Mouse (Mus musculus): ENCODE measurements around the gene Palm2. TPM values are rescaled to one million over a fixed set of nuclear protein-coding genes. Genes with fewer than 3 reads are reported as not detected.

The Palm2 gene
- polyA plus RNA-seq, 1 experiment = 0.95 TPM

DNA sequence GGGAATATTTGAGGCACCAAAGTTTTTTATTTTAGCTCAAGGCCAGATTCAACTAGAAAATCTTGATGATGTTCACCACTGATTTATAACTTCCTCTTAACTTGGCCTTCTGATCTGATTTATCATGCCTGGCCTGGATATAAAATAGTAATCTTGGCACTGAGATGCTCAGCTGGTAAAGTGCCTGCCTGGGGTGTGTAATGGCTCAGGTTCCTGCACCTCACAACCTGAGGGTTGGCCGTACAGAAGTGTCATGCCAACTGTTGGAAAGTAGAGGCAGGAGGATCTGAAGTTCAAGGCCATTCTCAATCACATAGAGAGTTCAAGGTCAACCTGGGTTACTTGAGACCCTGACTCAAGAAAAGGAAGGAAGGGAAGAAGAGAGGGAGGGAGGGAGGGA lies 191.3 kb downstream of the Palm2 start:
- TF ChIP-seq CTCF (IDR thresholded peaks at IDR 0.05; ENCODE audit: low read depth, low read length) = no peak
- no peak for TF ChIP-seq POLR2A (IDR thresholded peaks at IDR 0.05; ENCODE audit: borderline replicate concordance, low read depth, low read length)
- no peaks in the 10 kb centered on the region for H3K4me1 ChIP-seq (ENCODE audit: control insufficient read depth, insufficient read depth, low read length)
- H3K27ac ChIP-seq (ENCODE audit: insufficient read depth, low read depth, low read length) = no peak overlapping the region
- H3K4me3 ChIP-seq (ENCODE audit: insufficient read depth, low read length) = no peak overlapping the region

DNA sequence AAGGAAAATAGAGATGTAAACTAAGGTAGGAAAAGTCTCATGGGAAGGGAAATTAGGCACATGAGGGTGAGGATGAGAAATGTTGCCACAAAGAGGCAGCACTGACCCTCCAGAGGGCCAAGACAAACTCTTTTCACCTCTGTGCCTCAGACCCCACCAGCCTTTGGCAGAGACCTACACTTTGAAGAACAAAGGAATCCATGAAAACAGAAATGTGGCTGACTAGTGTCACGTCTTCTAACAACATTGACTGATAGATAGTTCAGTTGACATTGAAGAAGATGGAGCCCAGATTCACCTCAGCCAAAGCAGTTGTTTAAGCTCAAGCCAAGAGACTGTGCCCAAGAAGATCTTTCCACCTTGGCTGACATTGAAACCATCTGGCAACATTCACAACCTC lies 191.7 kb downstream of the Palm2 start:
- Histone ChIP-seq H3K4me1 (ENCODE audit: control insufficient read depth, insufficient read depth, low read length) (no peaks in the 10 kb centered on the region), H3K4me3 (ENCODE audit: insufficient read depth, low read length) (no peak overlapping the region), H3K27ac (ENCODE audit: insufficient read depth, low read depth, low read length) (no peak overlapping the region)
- TF ChIP-seq POLR2A (IDR thresholded peaks at IDR 0.05; ENCODE audit: borderline replicate concordance, low read depth, low read length) (no peak), CTCF (IDR thresholded peaks at IDR 0.05; ENCODE audit: low read depth, low read length) (no peak)

DNA sequence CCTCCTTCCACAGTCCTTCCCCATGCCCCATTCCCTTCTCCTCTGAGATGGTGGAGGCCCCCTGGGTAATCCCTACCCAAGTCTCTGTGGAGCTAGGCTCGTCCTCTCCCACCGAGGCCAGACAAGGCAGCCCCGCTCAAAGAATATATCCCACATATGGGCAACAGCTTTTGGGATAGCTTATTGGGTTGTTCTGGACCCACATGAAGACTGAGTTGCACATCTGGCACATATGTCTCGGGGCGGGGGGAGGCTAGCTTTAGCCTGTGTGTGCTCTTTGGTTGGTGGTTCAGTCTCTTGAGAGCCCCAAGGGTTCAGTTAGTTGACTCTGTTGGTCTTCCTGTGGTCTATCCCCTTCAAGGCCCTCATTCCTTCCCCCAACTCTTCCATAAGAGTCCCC lies 192.9 kb downstream of the Palm2 start:
- H3K4me1 ChIP-seq (ENCODE audit: control insufficient read depth, insufficient read depth, low read length) = no peaks in the 10 kb centered on the region
- H3K4me3 ChIP-seq (ENCODE audit: insufficient read depth, low read length) = no peak overlapping the region
- H3K27ac ChIP-seq (ENCODE audit: insufficient read depth, low read depth, low read length) = no peak overlapping the region
- no peak for TF ChIP-seq CTCF (IDR thresholded peaks at IDR 0.05; ENCODE audit: low read depth, low read length)
- no peak for TF ChIP-seq POLR2A (IDR thresholded peaks at IDR 0.05; ENCODE audit: borderline replicate concordance, low read depth, low read length)

DNA sequence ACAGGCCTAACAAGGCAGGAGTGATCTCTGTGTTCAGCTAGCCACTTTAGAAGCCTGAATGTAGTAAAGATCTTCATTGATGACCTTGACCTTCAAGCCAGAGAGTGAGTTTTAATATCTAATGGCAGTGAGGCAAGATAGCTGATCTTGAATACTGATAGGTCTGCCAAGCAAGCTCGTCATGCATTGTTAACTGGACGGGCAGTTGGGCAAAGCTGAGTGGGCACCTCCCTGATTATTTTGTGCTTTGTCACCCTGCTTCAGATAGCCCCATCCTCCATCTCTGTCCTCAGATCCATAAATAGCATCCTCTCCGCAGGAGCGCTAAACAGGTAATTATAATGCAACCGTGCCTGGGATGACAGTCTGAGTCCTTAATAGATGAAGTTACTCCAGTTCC lies 198.3 kb downstream of the Palm2 start:
- no peak overlapping the region for H3K27ac ChIP-seq (ENCODE audit: insufficient read depth, low read depth, low read length)
- no peaks in the 10 kb centered on the region for H3K4me1 ChIP-seq (ENCODE audit: control insufficient read depth, insufficient read depth, low read length)
- no peak overlapping the region for H3K4me3 ChIP-seq (ENCODE audit: insufficient read depth, low read length)
- TF ChIP-seq CTCF (IDR thresholded peaks at IDR 0.05; ENCODE audit: low read depth, low read length) = no peak
- no peak for TF ChIP-seq POLR2A (IDR thresholded peaks at IDR 0.05; ENCODE audit: borderline replicate concordance, low read depth, low read length)

DNA sequence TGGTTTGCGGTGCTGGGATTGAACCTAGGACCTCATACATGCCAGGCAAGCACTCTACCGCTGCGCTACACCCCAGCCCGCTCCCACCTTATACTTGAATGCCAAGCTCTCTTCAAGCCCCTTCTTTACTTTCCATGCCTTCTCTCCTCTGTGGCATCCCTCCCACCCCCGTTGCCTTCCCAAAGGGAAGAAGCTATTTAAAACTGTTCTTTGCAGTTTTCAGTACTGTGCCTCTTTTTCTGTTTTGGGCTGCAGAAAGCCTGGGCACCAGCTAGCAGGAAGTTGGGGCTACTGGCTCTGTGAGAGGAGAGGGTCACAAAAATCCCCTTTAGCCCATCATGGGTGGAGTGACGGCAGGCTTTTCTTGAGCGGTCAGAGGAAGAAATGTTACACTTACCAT lies 199.0 kb downstream of the Palm2 start:
- TF ChIP-seq CTCF (IDR thresholded peaks at IDR 0.05; ENCODE audit: low read depth, low read length) = no peak
- TF ChIP-seq POLR2A (IDR thresholded peaks at IDR 0.05; ENCODE audit: borderline replicate concordance, low read depth, low read length) = no peak
- no peak overlapping the region for H3K4me3 ChIP-seq (ENCODE audit: insufficient read depth, low read length)
- H3K4me1 ChIP-seq (ENCODE audit: control insufficient read depth, insufficient read depth, low read length) = no peaks in the 10 kb centered on the region
- no peak overlapping the region for H3K27ac ChIP-seq (ENCODE audit: insufficient read depth, low read depth, low read length)

DNA sequence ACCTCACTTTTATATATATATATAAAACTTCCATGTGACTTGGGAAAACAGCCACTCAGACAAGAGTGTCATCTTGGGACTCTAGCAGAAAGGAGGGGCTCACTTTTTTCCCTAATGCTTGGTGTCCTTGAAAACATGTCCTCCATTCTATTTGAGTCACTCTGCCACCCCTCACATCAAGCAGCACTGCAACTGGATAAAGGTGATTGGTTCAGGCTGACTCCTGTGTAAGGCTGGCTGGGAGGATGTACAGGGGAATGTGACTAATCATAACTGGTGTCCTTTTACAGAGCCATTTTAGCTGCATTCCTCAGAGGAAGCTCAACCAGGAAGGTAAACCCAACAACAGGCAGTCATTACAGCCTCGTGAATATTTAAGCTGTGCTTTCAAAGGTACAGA lies 200.9 kb downstream of the Palm2 start:
- Histone ChIP-seq H3K4me1 (ENCODE audit: control insufficient read depth, insufficient read depth, low read length) (no peaks in the 10 kb centered on the region), H3K4me3 (ENCODE audit: insufficient read depth, low read length) (no peak overlapping the region), H3K27ac (ENCODE audit: insufficient read depth, low read depth, low read length) (no peak overlapping the region)
- TF ChIP-seq CTCF (IDR thresholded peaks at IDR 0.05; ENCODE audit: low read depth, low read length) (no peak), POLR2A (IDR thresholded peaks at IDR 0.05; ENCODE audit: borderline replicate concordance, low read depth, low read length) (no peak)

DNA sequence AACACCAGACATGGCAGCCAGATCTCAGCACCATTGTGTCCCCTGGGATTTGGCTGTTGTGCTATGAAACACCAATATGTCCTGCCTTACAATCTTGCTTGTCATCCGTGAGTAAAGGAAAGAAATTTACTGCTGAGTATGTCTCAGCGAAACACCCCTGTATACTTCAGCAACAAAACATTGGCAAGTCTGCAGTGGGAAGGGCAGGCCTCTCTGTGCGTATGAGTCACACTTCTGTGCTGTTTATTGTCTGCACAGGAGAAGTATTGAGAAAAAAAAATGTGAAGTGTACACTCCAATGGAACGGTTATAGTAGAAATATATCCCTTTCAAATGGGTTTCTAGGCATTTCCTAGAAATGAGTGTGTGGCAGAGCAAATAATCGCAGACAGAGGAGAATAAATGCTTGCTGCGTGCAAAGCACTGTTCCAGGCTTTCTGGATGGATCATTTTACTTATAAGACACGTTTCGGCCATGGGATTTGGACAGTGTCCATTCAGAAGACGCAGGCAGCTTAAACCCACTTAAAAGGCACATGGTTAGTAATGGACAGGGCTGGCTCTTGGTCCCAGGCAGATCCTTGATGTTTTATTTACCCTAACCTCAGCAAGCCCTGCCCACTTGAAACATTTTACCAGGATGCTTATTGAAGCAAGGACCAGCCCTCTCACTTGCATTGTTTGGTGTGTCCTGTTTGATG lies 202.9 kb downstream of the Palm2 start:
- Histone ChIP-seq H3K4me3 (ENCODE audit: insufficient read depth, low read length) (no peak overlapping the region), H3K27ac (ENCODE audit: insufficient read depth, low read depth, low read length) (no peak overlapping the region), H3K4me1 (ENCODE audit: control insufficient read depth, insufficient read depth, low read length) (no peaks in the 10 kb centered on the region)
- TF ChIP-seq POLR2A (IDR thresholded peaks at IDR 0.05; ENCODE audit: borderline replicate concordance, low read depth, low read length) (no peak), CTCF (IDR thresholded peaks at IDR 0.05; ENCODE audit: low read depth, low read length) (no peak)

DNA sequence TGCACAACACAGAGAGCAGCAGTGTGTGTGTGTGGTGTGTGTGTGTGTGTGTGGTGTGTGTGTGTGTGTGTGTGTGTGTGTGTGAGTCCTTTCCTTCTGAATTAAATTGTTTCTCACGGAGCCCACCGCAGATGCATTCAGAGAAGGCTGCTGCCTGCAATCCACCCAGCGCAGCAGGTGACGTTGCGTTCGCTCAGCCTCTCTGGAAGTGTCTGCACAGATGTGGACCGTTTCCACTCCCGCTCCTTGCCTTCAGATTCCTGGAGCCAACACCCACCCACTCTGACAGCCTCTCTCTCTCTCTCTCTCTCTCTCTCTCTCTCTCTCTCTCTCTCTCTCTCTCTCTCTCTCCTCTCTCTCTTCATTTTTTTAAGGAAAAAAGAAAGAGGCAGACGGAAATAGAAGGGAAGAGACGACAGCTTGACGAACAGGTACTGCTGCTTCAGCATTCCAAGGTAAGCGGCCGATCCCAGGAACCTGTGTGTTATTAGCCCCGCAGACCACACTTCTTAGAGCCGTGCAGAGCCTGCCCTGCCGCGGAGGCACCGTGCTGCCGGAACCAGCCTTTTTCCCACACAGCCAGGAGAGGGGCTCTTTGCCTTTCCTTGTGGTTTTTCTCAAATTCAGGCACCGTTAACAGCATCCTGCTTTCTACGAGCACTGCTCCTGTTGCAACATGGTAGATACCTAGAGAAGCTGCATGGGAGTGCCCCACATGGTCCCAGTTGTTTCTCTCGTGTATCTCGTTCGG lies 203.8 kb downstream of the Palm2 start:
- H3K27ac ChIP-seq (ENCODE audit: insufficient read depth, low read depth, low read length) = no peak overlapping the region
- H3K4me1 ChIP-seq (ENCODE audit: control insufficient read depth, insufficient read depth, low read length) = no peaks in the 10 kb centered on the region
- TF ChIP-seq CTCF (IDR thresholded peaks at IDR 0.05; ENCODE audit: low read depth, low read length) (no peak), POLR2A (IDR thresholded peaks at IDR 0.05; ENCODE audit: borderline replicate concordance, low read depth, low read length) (no peak)
- H3K4me3 ChIP-seq (ENCODE audit: insufficient read depth, low read length) = no peak overlapping the region

DNA sequence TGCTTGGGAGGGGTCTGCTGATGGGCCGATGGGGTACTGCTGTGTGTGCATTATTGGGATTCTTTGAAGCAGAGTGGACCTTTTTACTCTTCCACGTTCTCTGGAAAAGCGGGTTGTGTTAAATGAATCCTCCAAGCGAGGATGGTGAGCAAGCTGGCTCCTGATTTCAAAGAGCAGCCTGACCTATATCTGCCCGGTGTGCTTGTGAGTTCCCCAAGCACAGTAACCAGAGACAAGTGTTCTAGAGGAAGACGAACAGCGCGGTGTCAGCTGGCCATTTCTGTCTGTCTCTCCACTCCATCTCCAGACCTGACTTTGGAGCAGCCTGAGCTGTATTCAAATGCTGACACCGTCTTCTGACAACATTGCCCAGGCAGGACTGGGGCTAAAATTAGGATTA lies 204.9 kb downstream of the Palm2 start:
- no peaks in the 10 kb centered on the region for H3K4me1 ChIP-seq (ENCODE audit: control insufficient read depth, insufficient read depth, low read length)
- no peak overlapping the region for H3K27ac ChIP-seq (ENCODE audit: insufficient read depth, low read depth, low read length)
- TF ChIP-seq CTCF (IDR thresholded peaks at IDR 0.05; ENCODE audit: low read depth, low read length) (no peak), POLR2A (IDR thresholded peaks at IDR 0.05; ENCODE audit: borderline replicate concordance, low read depth, low read length) (no peak)

DNA sequence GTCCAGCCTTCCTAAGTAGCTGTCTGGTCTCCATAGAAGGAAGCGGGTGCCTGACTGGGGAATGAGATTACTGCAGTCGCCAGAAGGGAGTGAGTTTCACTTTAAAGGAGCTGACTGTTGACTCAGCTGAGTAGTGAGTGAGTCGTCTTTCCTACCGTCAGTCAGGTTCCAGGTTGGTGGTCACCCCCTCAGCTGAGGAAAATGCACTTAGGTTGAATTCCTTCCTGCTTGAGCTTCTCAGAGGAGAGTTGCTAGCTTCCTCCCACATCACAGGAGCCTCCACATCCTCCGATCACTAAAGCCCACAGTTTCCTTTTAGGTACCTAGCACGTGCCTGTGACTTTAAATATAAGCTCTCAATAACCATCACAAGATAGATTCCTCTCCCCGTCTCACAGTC lies 206.2 kb downstream of the Palm2 start:
- no peak for TF ChIP-seq POLR2A (IDR thresholded peaks at IDR 0.05; ENCODE audit: borderline replicate concordance, low read depth, low read length)
- TF ChIP-seq CTCF (IDR thresholded peaks at IDR 0.05; ENCODE audit: low read depth, low read length) = no peak
- H3K4me3 ChIP-seq (ENCODE audit: insufficient read depth, low read length) = no peak overlapping the region
- no peaks in the 10 kb centered on the region for H3K4me1 ChIP-seq (ENCODE audit: control insufficient read depth, insufficient read depth, low read length)
- H3K27ac ChIP-seq (ENCODE audit: insufficient read depth, low read depth, low read length) = no peak overlapping the region

More for the DNA sequence above, 204.9 kb downstream of the Palm2 start:
- H3K4me3 ChIP-seq (ENCODE audit: insufficient read depth, low read length) = no peak overlapping the region
